Mouse (Mus musculus) kidney, postnatal 10 days (tissue): ENCODE results near the gene Cmtr2.

Source experiments
- DNase-seq: peaks from one replicate; pipeline ENCODE4 v3.0.0; 2021; ENCODE audit warnings: mixed read lengths

Cmtr2 gene

DNA sequence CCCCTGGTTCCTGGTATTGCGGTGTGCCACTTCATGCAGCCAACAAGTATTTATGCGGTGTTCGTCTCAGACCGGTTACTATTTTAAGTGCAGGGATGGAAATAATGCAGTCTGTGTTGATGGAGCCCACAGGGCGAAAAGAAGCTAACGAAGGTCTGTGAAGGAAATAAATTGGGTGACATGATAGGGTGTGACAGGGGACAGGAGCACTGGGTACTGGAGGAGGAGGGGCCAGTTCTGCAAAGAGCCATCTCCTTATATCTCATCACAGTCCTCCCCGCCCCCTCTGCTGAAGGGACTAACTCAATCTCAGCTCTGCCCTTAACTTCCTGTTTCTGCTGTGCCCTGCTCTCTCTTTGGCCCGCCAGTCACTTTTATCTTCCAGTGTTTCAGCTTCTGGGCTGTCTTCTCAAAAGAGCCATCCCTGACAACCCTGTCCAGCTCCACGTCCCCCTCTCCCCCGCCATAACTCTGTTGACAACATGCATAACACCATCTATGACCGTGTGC is 50.4 kb downstream of the Cmtr2 start:
- no peak for DNase-seq

DNA sequence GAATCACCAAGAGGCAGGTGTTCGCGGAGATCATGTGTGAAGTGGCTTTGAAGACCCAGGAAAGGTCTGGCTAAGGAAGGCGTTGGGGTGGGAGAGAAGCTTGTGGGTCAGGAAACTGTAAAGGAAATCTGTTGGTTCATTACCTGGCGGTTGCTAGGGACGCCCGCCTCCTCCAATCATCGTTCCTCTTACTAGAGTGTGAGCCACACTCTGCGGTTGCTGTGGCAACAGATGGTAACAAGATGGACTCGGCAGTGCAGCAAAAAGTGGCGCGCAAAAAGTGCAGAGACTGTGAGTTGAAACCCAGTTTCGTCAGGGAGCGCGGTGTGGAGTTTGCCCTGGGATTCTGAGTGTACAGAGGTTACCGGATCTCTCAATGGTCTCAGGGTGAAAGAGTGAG is 51.3 kb downstream of the Cmtr2 start, which contains the start of gene Hydin:
Gene Hydin (plus strand): TSS at position 237 of the 400 bp plus-strand sequence.
- DNase-seq, result peak; percentile 89

DNA sequence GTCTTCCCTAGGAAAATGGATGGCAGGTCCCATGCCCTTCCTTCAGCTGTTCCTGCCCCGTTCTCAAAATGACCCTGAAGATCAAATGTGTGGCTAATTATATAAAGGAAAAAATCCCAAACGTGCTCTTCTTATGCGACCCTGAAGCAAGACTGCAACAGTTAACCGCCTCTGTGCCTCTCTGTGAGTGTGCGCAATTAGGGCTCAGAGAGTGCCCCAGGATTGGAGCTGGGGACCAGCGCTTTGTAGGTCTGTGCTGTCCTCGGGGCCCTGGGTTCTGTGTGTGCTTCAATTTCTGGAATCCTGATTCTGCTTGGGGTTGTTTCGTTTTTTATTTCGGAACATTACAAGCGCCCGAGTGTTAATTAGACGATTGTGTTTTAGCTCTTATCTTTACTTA is 51.8 kb downstream of the Cmtr2 start:
- no peak for DNase-seq

DNA sequence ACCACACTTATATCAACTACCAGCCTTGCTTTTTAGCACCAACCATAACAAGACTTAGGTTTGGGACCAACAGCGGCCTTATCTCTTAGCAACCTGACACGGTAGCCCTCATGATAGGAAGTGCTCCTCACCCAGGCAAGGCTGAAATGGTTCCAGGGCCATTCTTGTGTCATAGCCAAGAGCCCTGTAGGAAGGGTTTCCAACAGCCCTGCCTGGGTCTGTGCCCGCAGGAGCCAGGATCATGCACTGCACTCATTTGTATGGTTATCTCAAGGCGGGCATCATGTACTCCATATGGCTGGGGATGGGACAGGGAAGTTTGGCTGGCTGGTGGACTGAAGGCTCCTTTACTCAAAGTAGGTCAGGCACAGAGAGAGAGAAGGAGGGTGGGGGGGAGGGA is 55.2 kb downstream of the Cmtr2 start:
- DNase-seq, result no peak

DNA sequence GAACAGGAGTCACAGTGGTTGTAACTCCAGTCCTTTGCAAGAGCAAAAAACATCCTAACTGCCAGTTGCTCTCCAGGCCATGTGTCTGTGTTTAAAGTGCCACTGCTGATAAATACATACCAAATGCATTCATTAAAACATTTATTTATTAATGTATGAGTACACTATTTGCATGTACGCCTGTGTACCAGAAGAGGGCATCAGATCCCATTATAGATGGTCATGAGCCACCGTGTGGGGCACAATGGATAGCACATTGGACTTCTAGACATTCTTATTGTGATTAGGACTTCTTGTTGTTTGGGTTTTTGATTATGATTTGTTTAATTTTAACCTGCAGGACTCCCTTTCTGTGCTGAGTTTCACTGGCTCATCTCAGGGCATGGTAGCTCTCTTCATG is 57.9 kb downstream of the Cmtr2 start:
- no peak for DNase-seq
